Mouse (Mus musculus) liver, embryonic 16.5 days (tissue): ENCODE data around the gene Tsc22d4. TPM values are rescaled to one million over a fixed set of nuclear protein-coding genes. Genes with fewer than 3 reads are reported as not detected.

Experiments used
- ATAC-seq: fragments of 200-750 bp; cut with Nextera tagmentation; 2 replicates; pipeline ENCODE4 v1.8.0; 2017; ENCODE audit warnings: low read depth, mild to moderate bottlenecking, moderate number of reproducible peaks, moderate library complexity
- H3K27ac ChIP-seq: fragments of 300-500 bp; sonication (generic); 2 replicates; pipeline ENCODE4 v1.5.1; 2014; ENCODE audit warnings: mild to moderate bottlenecking, low read length
- H3K27me3 ChIP-seq: fragments of 300-500 bp; sonication (generic); 2 replicates; pipeline ENCODE4 v1.6.1; 2014; ENCODE audit warnings: low read depth, low read length, mixed read lengths; ENCODE audit not compliant: control insufficient read depth, insufficient read depth
- H3K36me3 ChIP-seq: fragments of 300-500 bp; sonication (generic); 2 replicates; pipeline ENCODE4 v1.6.1; 2014; ENCODE audit warnings: mild to moderate bottlenecking; ENCODE audit not compliant: control insufficient read depth, insufficient read depth
- H3K4me1 ChIP-seq: fragments of 300-500 bp; sonication (generic); 2 replicates; pipeline ENCODE4 v1.6.1; 2014; ENCODE audit warnings: low read depth, low read length, mixed read lengths; ENCODE audit not compliant: control insufficient read depth
- H3K4me2 ChIP-seq: fragments of 300-500 bp; sonication (generic); 2 replicates; pipeline ENCODE4 v1.6.1; 2014; ENCODE audit warnings: low read depth, low read length, mixed read lengths
- H3K4me3 ChIP-seq: fragments of 300-500 bp; sonication (generic); 2 replicates; pipeline ENCODE4 v1.5.1; 2014; ENCODE audit warnings: low read depth, mild to moderate bottlenecking, low read length
- H3K9ac ChIP-seq: fragments of 300-500 bp; sonication (generic); 2 replicates; pipeline ENCODE4 v1.6.1; 2014; ENCODE audit warnings: low read depth, low read length
- H3K9me3 ChIP-seq: fragments of 300-500 bp; sonication (generic); replicated peaks from 2 replicates; pipeline ENCODE4 v1.6.1; 2016; ENCODE audit warnings: low read length; ENCODE audit not compliant: control insufficient read depth
- WGBS: fragments of 180-500 bp; shearing (Covaris S2); extraction: QIAGEN DNeasy Blood & Tissue Kit; methylation state at CpG from one replicate; pipeline ENCODE4 v1.1.7; 2014; ENCODE audit not compliant: insufficient replicate concordance; 5-methylcytosine and 5-hydroxymethylcytosine counted together
- polyA plus RNA-seq: library from polyadenylated mRNA; unstranded; fragments of >200 nt; fragmentation: Nextera tagmentation; extraction: Ambion mirVana; gene quantifications from 2 replicates; pipeline ENCODE4 v1.2.1, GENCODE M21; 2015

Gene Tsc22d4
- polyA plus RNA-seq, 1 experiment from 2014 or later = 64.4 TPM

DNA sequence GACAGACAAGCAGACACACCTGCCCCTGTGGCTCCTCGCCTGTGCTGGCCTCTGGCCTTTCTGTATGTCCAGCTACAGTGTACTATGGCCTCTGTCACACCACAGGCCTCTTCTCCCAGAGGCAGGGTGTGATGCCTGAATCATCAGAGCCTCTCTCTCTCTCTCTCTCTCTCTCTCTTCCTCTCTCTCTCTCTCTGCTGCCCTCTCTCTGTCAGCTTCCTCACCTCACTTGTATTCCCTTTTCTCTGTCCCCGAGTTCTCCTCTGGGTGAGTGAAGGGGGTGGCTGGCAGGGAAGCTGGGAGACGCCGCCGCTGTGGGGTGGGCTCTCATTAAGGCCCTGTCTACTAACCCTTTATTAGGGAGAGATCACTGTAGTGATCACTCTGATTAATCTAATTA, 7.0 kb upstream of the Tsc22d4 start:
- peak; percentile 18; the same call in 1 of the 2 replicates for ATAC-seq
- no peak overlapping the region for H3K4me3 ChIP-seq
- H3K9ac ChIP-seq = no peak overlapping the region
- no peaks in the 10 kb centered on the region for H3K36me3 ChIP-seq
- H3K27ac ChIP-seq = no peak overlapping the region
- peaks cover 26% of the 10 kb centered on the region for H3K4me1 ChIP-seq
- no peak overlapping the region for H3K4me2 ChIP-seq
- H3K27me3 ChIP-seq = no peaks in the 10 kb centered on the region
- no peaks in the 10 kb centered on the region for H3K9me3 ChIP-seq
- 55% methylated on average over 5 of the region's 5 CpGs for WGBS

DNA sequence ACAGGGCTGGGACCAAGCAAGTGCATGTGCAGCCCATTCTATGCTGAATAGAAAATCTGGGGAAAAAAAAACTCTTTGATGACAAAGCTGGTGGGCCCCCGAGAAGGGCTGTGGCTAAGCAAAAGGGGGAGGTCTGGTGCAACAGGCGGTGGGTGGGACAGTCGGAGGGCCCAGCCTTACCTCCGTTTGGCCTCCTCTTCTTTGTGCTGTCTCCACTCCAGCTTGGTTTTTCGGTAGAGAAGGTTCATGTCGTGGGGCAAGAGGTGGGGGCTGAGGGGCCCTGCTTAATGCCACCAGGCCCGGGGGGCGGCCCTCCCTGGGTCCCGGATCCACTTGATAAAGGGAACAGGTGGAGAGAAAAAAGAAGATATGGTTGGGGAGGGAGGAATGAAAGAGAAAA, 6.1 kb upstream of the Tsc22d4 start:
- no peak for ATAC-seq
- 58% methylated on average over 9 of the region's 9 CpGs for WGBS
- Histone ChIP-seq H3K4me3 (no peak overlapping the region), H3K27me3 (no peaks in the 10 kb centered on the region), H3K4me1 (peaks cover 26% of the 10 kb centered on the region), H3K4me2 (no peak overlapping the region), H3K27ac (no peak overlapping the region), H3K36me3 (no peaks in the 10 kb centered on the region), H3K9ac (no peak overlapping the region), H3K9me3 (no peaks in the 10 kb centered on the region)

GRCm38 (mm10) chr5:137740506-137740905, 5.0 kb upstream of the Tsc22d4 start:
- Histone ChIP-seq H3K4me2 (peak overlapping the region; percentile 99), H3K36me3 (no peaks in the 10 kb centered on the region), H3K4me1 (peaks cover 36% of the 10 kb centered on the region), H3K9ac (peak overlapping the region; percentile 74), H3K9me3 (no peaks in the 10 kb centered on the region), H3K27ac (no peak overlapping the region), H3K4me3 (peak overlapping the region; percentile 73), H3K27me3 (no peaks in the 10 kb centered on the region)
- ATAC-seq = no peak
- 48% methylated on average over 11 of the region's 11 CpGs for WGBS

DNA sequence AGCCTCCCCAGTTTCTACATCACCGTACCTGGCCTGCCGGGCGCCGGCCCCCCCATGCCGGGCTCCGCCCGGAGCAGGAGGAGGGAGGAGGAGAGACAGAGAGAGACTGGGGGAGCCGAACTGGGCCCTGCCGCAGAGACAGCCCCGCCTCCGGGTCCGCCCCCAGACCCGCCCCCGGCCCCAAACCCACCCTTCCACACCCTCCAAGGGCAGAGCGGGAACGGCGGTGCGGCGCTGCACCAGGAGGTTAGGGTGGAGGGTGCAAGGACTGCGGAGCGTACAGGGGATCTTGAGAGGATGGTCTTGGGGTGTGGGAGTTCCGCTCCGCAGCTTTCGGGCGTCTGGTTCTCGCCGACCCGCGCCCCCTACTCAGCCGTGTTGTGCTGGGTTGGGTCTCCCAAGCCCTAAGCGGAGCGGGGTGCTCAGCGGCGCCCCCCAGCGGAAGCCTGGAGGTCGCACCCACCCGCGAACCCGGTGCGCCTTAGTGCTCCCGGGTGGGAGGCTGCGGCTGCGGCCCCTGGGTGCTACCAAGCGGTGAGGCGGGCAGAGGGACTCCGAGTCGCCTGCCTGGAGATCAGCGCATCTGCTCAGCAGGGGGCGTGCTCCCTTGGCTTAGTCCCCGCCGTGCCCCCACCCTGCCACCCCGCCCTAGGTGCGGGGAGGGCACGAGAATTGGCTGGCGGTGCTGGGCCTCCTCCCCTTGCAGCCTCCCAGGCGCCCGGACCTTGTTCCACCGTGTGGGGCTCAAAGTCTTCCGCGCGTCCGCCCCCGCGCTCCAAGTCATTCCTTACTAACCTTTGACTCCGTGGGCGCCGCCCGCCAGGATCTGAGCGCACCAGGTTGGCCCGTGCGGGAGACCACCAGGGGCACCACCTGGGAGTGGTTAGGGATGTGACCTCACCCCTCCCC, 4.3 kb upstream of the Tsc22d4 start, which contains the start of gene Nyap1:
TSS of gene Nyap1 (minus strand) at position 585 of the 909 bp plus-strand sequence.
- Histone ChIP-seq H3K27me3 (no peaks in the 10 kb centered on the region), H3K4me1 (peaks cover 37% of the 10 kb centered on the region), H3K9me3 (no peaks in the 10 kb centered on the region), H3K4me3 (peak within 1 kb of the TSS; percentile 73), H3K4me2 (peak within 1 kb of the TSS; percentile 99), H3K36me3 (no peaks in the 10 kb centered on the region), H3K9ac (peak within 1 kb of the TSS; percentile 74), H3K27ac (peak within 1 kb of the TSS; percentile 73)
- WGBS = under 1% methylated on average over 71 of the region's 71 CpGs
- peak; percentile 73 for ATAC-seq

DNA sequence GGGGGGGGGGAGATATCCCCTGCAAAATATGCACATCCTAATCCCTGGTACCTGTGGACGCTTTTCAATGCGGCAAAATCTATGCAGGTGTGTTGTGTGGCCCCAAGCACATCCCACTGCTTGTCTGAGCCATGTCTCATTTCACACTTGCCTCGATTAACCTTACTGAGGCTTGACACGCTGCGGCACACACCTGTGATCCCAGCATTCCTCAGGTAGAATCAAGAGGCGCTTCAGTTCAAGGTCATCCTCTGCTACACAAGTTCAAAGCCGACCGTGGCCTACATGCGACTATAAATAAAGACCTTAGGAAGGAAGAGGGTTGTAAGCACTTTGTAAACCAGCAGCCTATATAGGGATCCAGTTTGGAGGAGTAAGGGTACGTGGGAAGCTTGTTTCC, 3.5 kb upstream of the Tsc22d4 start:
- no peak for ATAC-seq
- Histone ChIP-seq H3K27ac (no peak overlapping the region), H3K9ac (no peak overlapping the region), H3K9me3 (no peaks in the 10 kb centered on the region), H3K4me3 (no peak overlapping the region; the same call in 1 of the 2 replicates), H3K4me2 (peak overlapping the region; percentile 99), H3K4me1 (peaks cover 37% of the 10 kb centered on the region), H3K27me3 (no peaks in the 10 kb centered on the region), H3K36me3 (no peaks in the 10 kb centered on the region)
- WGBS = 63% methylated on average over 10 of the region's 10 CpGs

GRCm38 (mm10) chr5:137742836-137743235, 2.7 kb upstream of the Tsc22d4 start:
- no peak overlapping the region for H3K4me3 ChIP-seq
- no peaks in the 10 kb centered on the region for H3K9me3 ChIP-seq
- WGBS = 82% methylated on average over 6 of the region's 6 CpGs
- no peaks in the 10 kb centered on the region for H3K27me3 ChIP-seq
- ATAC-seq = no peak
- H3K9ac ChIP-seq = no peak overlapping the region
- H3K27ac ChIP-seq = no peak overlapping the region
- H3K36me3 ChIP-seq = no peaks in the 10 kb centered on the region
- no peak overlapping the region for H3K4me2 ChIP-seq
- peaks cover 42% of the 10 kb centered on the region for H3K4me1 ChIP-seq

DNA sequence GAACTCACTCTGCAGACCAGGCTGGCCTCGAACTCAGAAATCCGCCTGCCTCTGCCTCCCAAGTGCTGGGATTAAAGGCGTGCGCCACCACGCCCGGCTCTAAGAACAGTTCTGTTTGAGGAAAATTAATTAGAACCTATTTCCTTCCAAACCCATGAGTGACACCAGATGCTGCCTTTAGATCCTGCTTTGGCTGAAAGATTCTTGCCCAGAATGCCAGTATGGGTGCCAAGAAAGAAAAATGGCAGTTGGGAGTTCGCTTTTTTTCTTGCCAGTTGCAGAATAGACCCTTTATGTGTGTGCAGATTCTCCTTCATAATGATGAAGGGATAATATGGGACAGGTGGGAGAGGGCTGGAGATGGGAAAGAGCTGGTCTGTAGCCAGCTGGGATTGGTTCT, 1.3 kb upstream of the Tsc22d4 start:
- WGBS = 84% methylated on average over 7 of the region's 7 CpGs
- Histone ChIP-seq H3K4me1 (peaks cover 56% of the 10 kb centered on the region), H3K9ac (no peak overlapping the region), H3K36me3 (no peaks in the 10 kb centered on the region), H3K4me3 (no peak overlapping the region), H3K27ac (no peak overlapping the region), H3K27me3 (no peaks in the 10 kb centered on the region), H3K4me2 (no peak overlapping the region), H3K9me3 (no peaks in the 10 kb centered on the region)
- ATAC-seq = no peak

GRCm38 (mm10) chr5:137746282-137746850, 836 bp downstream of the Tsc22d4 start:
- peak overlapping the region; percentile 97 for H3K4me2 ChIP-seq
- peak overlapping the region; percentile 88 for H3K4me3 ChIP-seq
- peak; percentile 63 for ATAC-seq
- no peaks in the 10 kb centered on the region for H3K9me3 ChIP-seq
- peak overlapping the region; percentile 99 for H3K27ac ChIP-seq
- H3K4me1 ChIP-seq = peaks cover 44% of the 10 kb centered on the region
- under 1% methylated on average over 20 of the region's 20 CpGs for WGBS
- peak overlapping the region; percentile 98 for H3K9ac ChIP-seq
- no peaks in the 10 kb centered on the region for H3K27me3 ChIP-seq
- H3K36me3 ChIP-seq = peaks cover 5% of the 10 kb centered on the region

DNA sequence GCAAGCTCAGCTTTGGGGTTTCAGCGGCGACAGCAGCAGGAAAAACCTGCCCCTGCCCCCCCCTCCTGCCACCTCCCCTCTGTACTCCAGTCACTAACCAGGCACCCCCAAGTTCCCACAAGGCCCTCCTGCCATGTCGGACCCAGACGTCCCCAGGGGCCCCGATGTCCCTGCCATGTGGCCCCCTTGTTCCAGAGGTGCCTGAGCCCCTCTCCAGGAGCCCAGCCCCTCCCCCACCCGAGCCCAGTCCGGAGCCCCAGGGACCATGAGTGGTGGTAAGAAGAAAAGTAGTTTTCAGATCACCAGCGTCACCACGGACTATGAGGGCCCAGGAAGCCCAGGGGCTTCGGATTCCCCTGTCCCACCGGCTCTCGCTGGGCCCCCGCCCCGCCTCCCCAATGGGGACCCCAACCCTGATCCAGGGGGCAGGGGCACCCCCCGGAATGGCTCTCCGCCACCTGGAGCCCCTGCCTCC, 1.4 kb downstream of the Tsc22d4 start:
- Histone ChIP-seq H3K36me3 (peaks cover 10% of the 10 kb centered on the region), H3K9ac (peak overlapping the region; percentile 98), H3K4me3 (peak overlapping the region; percentile 88), H3K4me2 (peak overlapping the region; percentile 97), H3K4me1 (peaks cover 39% of the 10 kb centered on the region), H3K27ac (peak overlapping the region; percentile 99), H3K27me3 (no peaks in the 10 kb centered on the region), H3K9me3 (no peaks in the 10 kb centered on the region)
- no peak for ATAC-seq
- WGBS = 0% methylated on average over 16 of the region's 16 CpGs
